Mouse (Mus musculus): ENCODE results near the gene Pip5k1b. TPM values are rescaled to one million over a fixed set of nuclear protein-coding genes. Genes with fewer than 3 reads are reported as not detected.
A peak's percentile ranks its signal among the peaks of the same experiment; 100 is the strongest.

Gene Pip5k1b
- total RNA-seq, 2 experiments from 2014 or later, result 10.6 to 25.4 TPM

- ATAC-seq (replicated peaks; ENCODE audit: low FRiP score, low TSS enrichment, poor library complexity, severe bottlenecking), result no peak
Observed at GRCm38 (mm10) chr19:24378470-24378869, 177.2 kb downstream of the Pip5k1b start.

- no peak for ATAC-seq (replicated peaks; ENCODE audit: low FRiP score, low TSS enrichment, poor library complexity, severe bottlenecking)
Observed at GRCm38 (mm10) chr19:24371763-24372640, 183.7 kb downstream of the Pip5k1b start.

- no peak for ATAC-seq (replicated peaks; ENCODE audit: low FRiP score, low TSS enrichment, poor library complexity, severe bottlenecking)
Observed at GRCm38 (mm10) chr19:24368419-24368818, 187.3 kb downstream of the Pip5k1b start.

- no peak for ATAC-seq (replicated peaks; ENCODE audit: low FRiP score, low TSS enrichment, poor library complexity, severe bottlenecking)
Observed at GRCm38 (mm10) chr19:24367722-24368121, 187.9 kb downstream of the Pip5k1b start.

GRCm38 (mm10) chr19:24366747-24367146 is 188.9 kb downstream of the Pip5k1b start:
- no peak for ATAC-seq (replicated peaks; ENCODE audit: low FRiP score, low TSS enrichment, poor library complexity, severe bottlenecking)

GRCm38 (mm10) chr19:24362626-24363321 is 192.9 kb downstream of the Pip5k1b start:
- ATAC-seq (replicated peaks; ENCODE audit: low FRiP score, low TSS enrichment, poor library complexity, severe bottlenecking), result no peak

- ATAC-seq (replicated peaks; ENCODE audit: low FRiP score, low TSS enrichment, poor library complexity, severe bottlenecking), result no peak
Observed at GRCm38 (mm10) chr19:24359270-24359669, 196.4 kb downstream of the Pip5k1b start.

- no peak for ATAC-seq (replicated peaks; ENCODE audit: low FRiP score, low TSS enrichment, poor library complexity, severe bottlenecking)
Observed at GRCm38 (mm10) chr19:24352298-24352959, 203.2 kb downstream of the Pip5k1b start.

GRCm38 (mm10) chr19:24344501-24344900 is 211.2 kb downstream of the Pip5k1b start:
- no peak for ATAC-seq (replicated peaks; ENCODE audit: low FRiP score, low TSS enrichment, poor library complexity, severe bottlenecking)

GRCm38 (mm10) chr19:24342786-24343185 is 212.9 kb downstream of the Pip5k1b start:
- no peak for ATAC-seq (replicated peaks; ENCODE audit: low FRiP score, low TSS enrichment, poor library complexity, severe bottlenecking)

- ATAC-seq (replicated peaks; ENCODE audit: low FRiP score, low TSS enrichment, poor library complexity, severe bottlenecking), result no peak
Observed at GRCm38 (mm10) chr19:24336370-24337076, 219.1 kb downstream of the Pip5k1b start.

- ATAC-seq (replicated peaks; ENCODE audit: low FRiP score, low TSS enrichment, poor library complexity, severe bottlenecking), result 0 out of 2 replicates have a peak, but pooled peaks have one; percentile 25
Observed at GRCm38 (mm10) chr19:24335611-24336343, 219.9 kb downstream of the Pip5k1b start.

- ATAC-seq (replicated peaks; ENCODE audit: low FRiP score, low TSS enrichment, poor library complexity, severe bottlenecking), result no peak
Observed at GRCm38 (mm10) chr19:24332956-24333355, 222.7 kb downstream of the Pip5k1b start.

- no peak for ATAC-seq (replicated peaks; ENCODE audit: low FRiP score, low TSS enrichment, poor library complexity, severe bottlenecking)
Observed at GRCm38 (mm10) chr19:24331274-24331673, 224.4 kb downstream of the Pip5k1b start.

GRCm38 (mm10) chr19:24330366-24330765 is 225.3 kb downstream of the Pip5k1b start:
- no peak for ATAC-seq (replicated peaks; ENCODE audit: low FRiP score, low TSS enrichment, poor library complexity, severe bottlenecking)

GRCm38 (mm10) chr19:24327921-24328320 is 227.8 kb downstream of the Pip5k1b start:
- no peak for ATAC-seq (replicated peaks; ENCODE audit: low FRiP score, low TSS enrichment, poor library complexity, severe bottlenecking)

GRCm38 (mm10) chr19:24326969-24327368 is 228.7 kb downstream of the Pip5k1b start:
- no peak for ATAC-seq (replicated peaks; ENCODE audit: low FRiP score, low TSS enrichment, poor library complexity, severe bottlenecking)

- ATAC-seq (replicated peaks; ENCODE audit: low FRiP score, low TSS enrichment, poor library complexity, severe bottlenecking), result no peak
Observed at GRCm38 (mm10) chr19:24325692-24326091, 230.0 kb downstream of the Pip5k1b start.
